Mouse (Mus musculus) granulocyte monocyte progenitor cell, adult 5-6 weeks (primary cell): ENCODE results near the gene Vkorc1. TPM values are rescaled to one million over a fixed set of nuclear protein-coding genes. Genes with fewer than 3 reads are reported as not detected.
A peak's percentile ranks its signal among the peaks of the same experiment; 100 is the strongest.

Experiments used
- ATAC-seq: replicated peaks from 2 replicates; pipeline ENCODE4 v1.8.0; 2016; ENCODE audit warnings: mild to moderate bottlenecking, moderate TSS enrichment, inconsistent platforms; ENCODE audit not compliant: poor library complexity, severe bottlenecking
- total RNA-seq, 2 experiments: library from RNA; stranded (forward) in 1 of 2; stranded (reverse) in 1 of 2; fragments of 200-712, 200-1000 nt in 1 of 2; fragments of >200 nt in 1 of 2; fragmentation: Nextera tagmentation in 1 of 2; gene quantifications; 2 replicates each; pipeline ENCODE4 v1.2.3; 2014 to 2017

Gene Vkorc1
- total RNA-seq, 2 experiments from 2014 or later: 69.4 to 93.1 TPM

GRCm38 (mm10) chr7:127885951-127886350 lies 9.5 kb downstream of the Vkorc1 start:
- ATAC-seq: no peak; the same call in 1 of the 2 replicates

- ATAC-seq: no peak
Measured at GRCm38 (mm10) chr7:127880431-127880830, 15.0 kb downstream of the Vkorc1 start.

- ATAC-seq: no peak
Measured at GRCm38 (mm10) chr7:127879301-127879700, 16.1 kb downstream of the Vkorc1 start.

GRCm38 (mm10) chr7:127876467-127877348 lies 18.7 kb downstream of the Vkorc1 start, which contains the start of gene Zfp668:
Gene Zfp668 (minus strand): TSS chr7:127876828.
- peak; percentile 65 for ATAC-seq

- peak; percentile 72 for ATAC-seq
Measured at GRCm38 (mm10) chr7:127876041-127876466, 19.4 kb downstream of the Vkorc1 start, which contains the start of gene Zfp646. Gene Zfp646 (plus strand): TSS chr7:127876221.

GRCm38 (mm10) chr7:127875627-127876001 lies 19.8 kb downstream of the Vkorc1 start:
- peak; percentile 67 for ATAC-seq

GRCm38 (mm10) chr7:127874812-127875626 lies 20.4 kb downstream of the Vkorc1 start:
- no peak for ATAC-seq

GRCm38 (mm10) chr7:127870136-127870821 lies 25.1 kb downstream of the Vkorc1 start:
- ATAC-seq: no peak

- no peak for ATAC-seq
Measured at GRCm38 (mm10) chr7:127869149-127869810, 26.1 kb downstream of the Vkorc1 start.

- no peak for ATAC-seq
Measured at GRCm38 (mm10) chr7:127867641-127868040, 27.8 kb downstream of the Vkorc1 start.

GRCm38 (mm10) chr7:127866434-127866833 lies 29.0 kb downstream of the Vkorc1 start:
- ATAC-seq: no peak

- ATAC-seq: no peak
Measured at GRCm38 (mm10) chr7:127858258-127858657, 37.2 kb downstream of the Vkorc1 start.

GRCm38 (mm10) chr7:127850906-127851305 lies 44.5 kb downstream of the Vkorc1 start:
- ATAC-seq: no peak

- ATAC-seq: no peak
Measured at GRCm38 (mm10) chr7:127849973-127850875, 45.2 kb downstream of the Vkorc1 start.

Other genes with a start within 250 kb of the Vkorc1 start
- 50.9 and 81.5 TPM in 2 replicates for gene Bcl7c, start 186.7 kb downstream of the Vkorc1 start, total RNA-seq (2014; fragmentation: Nextera tagmentation)
- 39.3 and 57.5 TPM in 2 replicates for gene Bcl7c, start 186.7 kb downstream of the Vkorc1 start, total RNA-seq (2017)
- gene Ctf1, start 182.9 kb downstream of the Vkorc1 start, total RNA-seq (2014; fragmentation: Nextera tagmentation): 0.73 and 1.2 TPM in 2 replicates
- gene Ctf1, start 182.9 kb downstream of the Vkorc1 start, total RNA-seq (2017): 0.90 and 3.2 TPM in 2 replicates
- not detected in 2 replicates for gene Ctf2, start 163.5 kb downstream of the Vkorc1 start, total RNA-seq (2014; fragmentation: Nextera tagmentation)
- gene Ctf2, start 163.5 kb downstream of the Vkorc1 start, total RNA-seq (2017): 0.31 TPM in 1 of 2 replicates, not detected in the other
- gene Fbxl19, start 151.1 kb downstream of the Vkorc1 start, total RNA-seq (2014; fragmentation: Nextera tagmentation): 11.1 and 11.7 TPM in 2 replicates
- 13.8 and 17.7 TPM in 2 replicates for gene Fbxl19, start 151.1 kb downstream of the Vkorc1 start, total RNA-seq (2017)
- 36.8 and 41.2 TPM in 2 replicates for gene Orai3, start 125.8 kb downstream of the Vkorc1 start, total RNA-seq (2014; fragmentation: Nextera tagmentation)
- gene Orai3, start 125.8 kb downstream of the Vkorc1 start, total RNA-seq (2017): 22.7 and 22.8 TPM in 2 replicates
- 59.6 and 105 TPM in 2 replicates for gene Setd1a, start 118.9 kb downstream of the Vkorc1 start, total RNA-seq (2014; fragmentation: Nextera tagmentation)
- gene Setd1a, start 118.9 kb downstream of the Vkorc1 start, total RNA-seq (2017): 11.9 and 12.4 TPM in 2 replicates
- gene Gm49388, start 110.0 kb downstream of the Vkorc1 start, total RNA-seq (2014; fragmentation: Nextera tagmentation): not detected in 2 replicates
- 1.2 TPM in 1 of 2 replicates, not detected in the other for gene Gm49388, start 110.0 kb downstream of the Vkorc1 start, total RNA-seq (2017)
- 27.6 and 29.6 TPM in 2 replicates for gene Hsd3b7, start 95.0 kb downstream of the Vkorc1 start, total RNA-seq (2014; fragmentation: Nextera tagmentation)
- gene Hsd3b7, start 95.0 kb downstream of the Vkorc1 start, total RNA-seq (2017): 19.1 and 31.6 TPM in 2 replicates
- 88.9 and 105 TPM in 2 replicates for gene Stx4a, start 71.3 kb downstream of the Vkorc1 start, total RNA-seq (2014; fragmentation: Nextera tagmentation)
- 37.7 and 38.8 TPM in 2 replicates for gene Stx4a, start 71.3 kb downstream of the Vkorc1 start, total RNA-seq (2017)
- 0.62 and 0.88 TPM in 2 replicates for gene Stx1b, start 71.1 kb downstream of the Vkorc1 start, total RNA-seq (2014; fragmentation: Nextera tagmentation)
- not detected in 2 replicates for gene Stx1b, start 71.1 kb downstream of the Vkorc1 start, total RNA-seq (2017)
- 29.2 and 38.4 TPM in 2 replicates for gene Zfp646, start 19.4 kb downstream of the Vkorc1 start, total RNA-seq (2014; fragmentation: Nextera tagmentation)
- gene Zfp646, start 19.4 kb downstream of the Vkorc1 start, total RNA-seq (2017): 35.5 and 40.8 TPM in 2 replicates
- 7.2 and 15.7 TPM in 2 replicates for gene Zfp668, start 18.8 kb downstream of the Vkorc1 start, total RNA-seq (2014; fragmentation: Nextera tagmentation)
- gene Zfp668, start 18.8 kb downstream of the Vkorc1 start, total RNA-seq (2017): 3.9 and 4.9 TPM in 2 replicates
- gene Prss53, start 4.6 kb downstream of the Vkorc1 start, total RNA-seq (2014; fragmentation: Nextera tagmentation): 0.19 TPM in 1 of 2 replicates, not detected in the other
- gene Prss53, start 4.6 kb downstream of the Vkorc1 start, total RNA-seq (2017): 0.13 TPM in 1 of 2 replicates, not detected in the other
- gene Gm21974, start 163 bp downstream of the Vkorc1 start, total RNA-seq (2014; fragmentation: Nextera tagmentation): not detected in 2 replicates
- not detected in 2 replicates for gene Gm21974, start 163 bp downstream of the Vkorc1 start, total RNA-seq (2017)
- 63.3 and 78.0 TPM in 2 replicates for gene Bckdk, start 8.5 kb upstream of the Vkorc1 start, total RNA-seq (2014; fragmentation: Nextera tagmentation)
- 38.6 and 50.5 TPM in 2 replicates for gene Bckdk, start 8.5 kb upstream of the Vkorc1 start, total RNA-seq (2017)
- gene Kat8, start 16.9 kb upstream of the Vkorc1 start, total RNA-seq (2014; fragmentation: Nextera tagmentation): 20.4 and 25.0 TPM in 2 replicates
- gene Kat8, start 16.9 kb upstream of the Vkorc1 start, total RNA-seq (2017): 18.1 and 21.0 TPM in 2 replicates
- gene Prss8, start 34.5 kb upstream of the Vkorc1 start, total RNA-seq (2014; fragmentation: Nextera tagmentation): not detected in 2 replicates
- gene Prss8, start 34.5 kb upstream of the Vkorc1 start, total RNA-seq (2017): 0.52 TPM in 1 of 2 replicates, not detected in the other
- gene Prss36, start 51.1 kb upstream of the Vkorc1 start, total RNA-seq (2014; fragmentation: Nextera tagmentation): 0.92 and 7.3 TPM in 2 replicates
- gene Prss36, start 51.1 kb upstream of the Vkorc1 start, total RNA-seq (2017): 0.90 and 3.3 TPM in 2 replicates
- 319 and 323 TPM in 2 replicates for gene Fus, start 71.8 kb upstream of the Vkorc1 start, total RNA-seq (2014; fragmentation: Nextera tagmentation)
- gene Fus, start 71.8 kb upstream of the Vkorc1 start, total RNA-seq (2017): 60.8 and 62.2 TPM in 2 replicates
- gene Pycard, start 98.2 kb upstream of the Vkorc1 start, total RNA-seq (2014; fragmentation: Nextera tagmentation): 115 and 175 TPM in 2 replicates
- 62.6 and 101 TPM in 2 replicates for gene Pycard, start 98.2 kb upstream of the Vkorc1 start, total RNA-seq (2017)
- gene Trim72, start 108.3 kb upstream of the Vkorc1 start, total RNA-seq (2014; fragmentation: Nextera tagmentation): not detected in 2 replicates
- not detected in 2 replicates for gene Trim72, start 108.3 kb upstream of the Vkorc1 start, total RNA-seq (2017)
- 12.5 and 17.5 TPM in 2 replicates for gene Itgam, start 167.0 kb upstream of the Vkorc1 start, total RNA-seq (2014; fragmentation: Nextera tagmentation)
- 21.6 and 23.7 TPM in 2 replicates for gene Itgam, start 167.0 kb upstream of the Vkorc1 start, total RNA-seq (2017)
- gene Gm49368, start 167.1 kb upstream of the Vkorc1 start, total RNA-seq (2014; fragmentation: Nextera tagmentation): not detected in 2 replicates
- gene Gm49368, start 167.1 kb upstream of the Vkorc1 start, total RNA-seq (2017): 0.09 TPM in 1 of 2 replicates, not detected in the other
- 0.54 and 2.4 TPM in 2 replicates for gene Itgax, start 233.9 kb upstream of the Vkorc1 start, total RNA-seq (2014; fragmentation: Nextera tagmentation)
- gene Itgax, start 233.9 kb upstream of the Vkorc1 start, total RNA-seq (2017): 1.9 and 2.4 TPM in 2 replicates